Mouse (Mus musculus) CD4-positive, CD25-positive, alpha-beta regulatory T cell (primary cell): ENCODE measurements around the gene Vegfa. TPM values are rescaled to one million over a fixed set of nuclear protein-coding genes. Genes with fewer than 3 reads are reported as not detected.

Experiments used
- polyA plus RNA-seq: library from polyadenylated mRNA; unstranded; fragments of 100-300 nt; shearing (Covaris generic); gene quantifications from one replicate; pipeline ENCODE4 v1.2.1, GENCODE M21; 2017

The Vegfa gene
- 0.29 TPM for polyA plus RNA-seq

GRCm38 (mm10) chr17:46032257-46032991, at the start of gene Vegfa:
Gene Vegfa (minus strand): TSS chr17:46032369.

Other genes with a start within 250 kb of the Vegfa start
- 93.8 TPM for gene Mrps18a, start 78.6 kb upstream of the Vegfa start, polyA plus RNA-seq
- gene Rsph9, start 111.8 kb upstream of the Vegfa start, polyA plus RNA-seq, result 1.3 TPM
- gene Mad2l1bp, start 121.2 kb upstream of the Vegfa start, polyA plus RNA-seq, result 46.1 TPM
- gene Gtpbp2, start 128.7 kb upstream of the Vegfa start, polyA plus RNA-seq, result 81.2 TPM
- 5.2 TPM for gene Polh, start 170.3 kb upstream of the Vegfa start, polyA plus RNA-seq
- gene Xpo5, start 170.4 kb upstream of the Vegfa start, polyA plus RNA-seq, result 36.5 TPM
- gene Polr1c, start 215.7 kb upstream of the Vegfa start, polyA plus RNA-seq, result 54.0 TPM
- 179 TPM for gene Yipf3, start 215.7 kb upstream of the Vegfa start, polyA plus RNA-seq
- not detected for gene Lrrc73, start 221.2 kb upstream of the Vegfa start, polyA plus RNA-seq